Mouse (Mus musculus) G1E (cell line): Measurements from ENCODE around the gene Papss2. TPM values are rescaled to one million over a fixed set of nuclear protein-coding genes. Genes with fewer than 3 reads are reported as not detected.

Experiments
- ATAC-seq: 2 replicates; pipeline ENCODE4 v1.8.0; 2016; ENCODE audit warnings: mild to moderate bottlenecking; ENCODE audit not compliant: insufficient number of reproducible peaks, poor library complexity, low FRiP score, severe bottlenecking; ENCODE audit errors: extremely low read depth
- DNase-seq: peaks from one replicate; pipeline ENCODE4 v3.0.0; 2012; ENCODE audit warnings: low spot score
- H3K27me3 ChIP-seq: 2 replicates; pipeline ENCODE4 v1.6.1; 2012; ENCODE audit warnings: mild to moderate bottlenecking, low read length, inconsistent platforms; ENCODE audit not compliant: insufficient read depth
- H3K36me3 ChIP-seq: replicated peaks from 2 replicates; pipeline ENCODE3; 2012; ENCODE audit warnings: mild to moderate bottlenecking, inconsistent platforms
- H3K4me1 ChIP-seq: 2 replicates; pipeline ENCODE4 v1.6.1; 2012; ENCODE audit warnings: low read depth, low read length, inconsistent platforms, mixed read lengths; ENCODE audit not compliant: insufficient read depth
- H3K4me3 ChIP-seq: 2 replicates; pipeline ENCODE4 v1.5.1; 2012; ENCODE audit warnings: low read depth, mild to moderate bottlenecking, inconsistent platforms, low read length, moderate library complexity, mixed read lengths
- H3K9me3 ChIP-seq: replicated peaks from 2 replicates; pipeline ENCODE4 v1.6.1; 2012; ENCODE audit warnings: inconsistent platforms
- CTCF ChIP-seq: IDR thresholded peaks from 2 replicates; pipeline ENCODE4 v1.5.1; 2012; ENCODE audit warnings: low read depth, low read length, inconsistent platforms, mixed read lengths
- GATA1 ChIP-seq: IDR thresholded peaks from 2 replicates; pipeline ENCODE4 v1.6.1; 2012; ENCODE audit warnings: borderline replicate concordance, low read length, inconsistent platforms, mixed read lengths
- GATA2 ChIP-seq: IDR thresholded peaks from 2 replicates; pipeline ENCODE4 v1.6.1; 2012; ENCODE audit warnings: low read depth, low read length, inconsistent platforms, borderline replicate concordance
- POLR2AphosphoS5 ChIP-seq: IDR thresholded peaks from 2 replicates; pipeline ENCODE4 v1.6.1; 2012; ENCODE audit warnings: low read depth, low read length, inconsistent platforms; ENCODE audit not compliant: insufficient replicate concordance
- TAL1 ChIP-seq: conservative IDR thresholded peaks from 2 replicates; pipeline ENCODE4 v1.6.1; 2012; ENCODE audit warnings: low read depth, low read length, inconsistent platforms, mixed read lengths
- polyA plus RNA-seq: library from polyadenylated mRNA; stranded (reverse); fragments of >175 nt; gene quantifications from 2 replicates; pipeline ENCODE4 v1.2.3, GENCODE M21; 2012
- total RNA-seq, 2 experiments: library from RNA; stranded (forward) in 1 of 2; stranded (reverse) in 1 of 2; fragments of 200-1000 nt in 1 of 2; fragments of >200 nt in 1 of 2; fragmentation: Nextera tagmentation in 1 of 2; gene quantifications; 2 replicates each; pipeline ENCODE4 v1.2.3; 2014 to 2017

The Papss2 gene
- total RNA-seq (2014; fragmentation: Nextera tagmentation): 66.2 and 85.0 TPM in 2 replicates
- total RNA-seq (2017): 139 and 164 TPM in 2 replicates
- polyA plus RNA-seq: 4.3 and 7.0 TPM in 2 replicates

DNA sequence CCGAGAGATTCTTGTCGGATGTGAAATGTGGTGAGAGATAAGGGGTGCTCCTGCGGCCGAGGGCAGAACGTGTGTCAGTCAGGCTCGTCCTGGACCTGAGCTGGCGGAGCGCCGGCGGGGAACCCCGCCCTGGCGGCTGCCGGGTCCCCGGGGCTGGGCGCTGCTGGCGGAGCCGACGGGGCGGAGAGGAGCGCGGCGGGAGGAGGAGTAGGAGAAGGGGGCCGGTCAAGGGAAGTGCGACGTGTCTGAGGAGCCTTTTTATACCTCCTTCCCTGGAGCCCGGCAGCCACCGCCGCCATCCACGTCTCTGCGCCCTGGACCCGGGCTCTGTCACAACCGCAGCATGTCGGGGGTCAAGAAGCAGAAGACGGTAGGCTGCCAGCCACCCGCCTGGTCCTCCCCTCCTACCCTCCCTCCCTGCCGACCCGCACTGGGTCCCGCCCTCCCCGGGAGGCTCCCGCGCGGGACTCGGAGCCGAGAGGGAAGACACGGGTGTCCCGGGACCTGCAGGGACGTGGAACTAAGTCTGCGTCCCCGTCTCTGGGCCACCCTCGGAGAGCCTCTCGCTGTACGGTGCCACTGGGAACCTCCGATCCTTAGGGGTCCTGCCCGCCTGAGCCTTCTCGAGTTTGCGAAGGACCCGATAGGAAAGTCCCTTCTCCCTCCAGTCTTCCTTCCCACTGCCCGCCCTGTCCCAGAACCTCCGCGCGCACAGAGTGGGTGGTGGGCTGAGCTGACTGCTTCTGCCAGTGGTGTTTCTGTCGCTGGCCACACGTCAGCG, at the start of gene Papss2:
TSS of gene Papss2 (plus strand) at position 285 of the 781 bp plus-strand sequence.
- H3K27me3 ChIP-seq: peaks cover 9% of the 10 kb centered on the region; the same call in 1 of the 2 replicates
- H3K36me3 ChIP-seq: peaks cover 17% of the 10 kb centered on the region
- peak; percentile 41 for ATAC-seq
- H3K4me1 ChIP-seq: peaks cover 41% of the 10 kb centered on the region
- peak within 1 kb of the TSS; percentile 77 for H3K4me3 ChIP-seq
- peak; percentile 68 for DNase-seq
- TF ChIP-seq TAL1: no peak
- TF ChIP-seq GATA1: no peak
- TF ChIP-seq GATA2: no peak
- no peak for TF ChIP-seq CTCF
- TF ChIP-seq POLR2AphosphoS5: no peak
- no peaks in the 10 kb centered on the region for H3K9me3 ChIP-seq

DNA sequence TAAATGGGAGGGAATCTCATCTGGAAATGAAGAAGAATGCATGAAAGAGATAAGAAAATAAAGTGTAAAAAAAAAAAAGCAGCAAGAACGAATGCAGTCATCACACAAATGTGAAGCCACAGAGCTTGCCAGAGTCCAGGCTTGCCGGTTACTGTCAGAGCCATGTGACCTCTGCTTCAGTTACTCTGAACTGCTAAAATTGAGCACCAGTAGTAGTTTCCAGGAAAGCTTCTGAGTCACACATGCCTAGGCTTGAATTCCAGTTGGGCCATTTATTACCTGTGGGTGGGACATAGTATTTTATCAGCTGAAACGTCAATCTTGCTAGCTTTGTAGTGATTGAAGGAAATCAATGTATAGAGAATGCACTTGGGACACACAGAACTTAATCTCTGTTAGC, 48.2 kb upstream of the Papss2 start:
- Histone ChIP-seq H3K9me3 (no peaks in the 10 kb centered on the region), H3K4me3 (no peak overlapping the region), H3K36me3 (no peaks in the 10 kb centered on the region), H3K4me1 (peaks cover 5% of the 10 kb centered on the region; the same call in 1 of the 2 replicates), H3K27me3 (peaks cover 30% of the 10 kb centered on the region)
- TF ChIP-seq CTCF: no peak
- TF ChIP-seq GATA2: no peak
- TF ChIP-seq GATA1: no peak
- ATAC-seq: peak; percentile 34
- no peak for DNase-seq

DNA sequence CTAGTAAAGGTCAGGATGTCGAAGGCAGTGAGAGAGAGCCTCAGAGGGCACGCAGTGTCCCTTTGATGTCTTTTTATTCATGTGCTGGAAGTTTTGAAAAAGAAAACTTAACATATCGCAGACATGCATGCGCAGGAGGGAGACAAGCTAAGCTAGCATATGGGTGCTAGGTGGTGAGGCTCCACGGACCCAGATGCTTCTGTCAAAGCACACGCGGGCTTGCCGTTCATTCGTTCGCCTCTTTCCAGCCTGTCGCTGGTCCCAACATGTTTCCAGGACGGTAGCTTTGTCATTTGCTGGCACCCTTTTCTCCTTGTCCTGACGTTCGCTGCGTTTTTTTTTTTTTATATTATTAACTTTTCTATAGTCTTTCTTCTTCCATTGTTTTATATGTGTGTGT, 47.4 kb upstream of the Papss2 start:
- peaks cover 30% of the 10 kb centered on the region for H3K27me3 ChIP-seq
- H3K4me1 ChIP-seq: peaks cover 5% of the 10 kb centered on the region; the same call in 1 of the 2 replicates
- no peaks in the 10 kb centered on the region for H3K36me3 ChIP-seq
- H3K9me3 ChIP-seq: no peaks in the 10 kb centered on the region
- H3K4me3 ChIP-seq: no peak overlapping the region
- DNase-seq (no peak), ATAC-seq (no peak)
- no peak for TF ChIP-seq CTCF

DNA sequence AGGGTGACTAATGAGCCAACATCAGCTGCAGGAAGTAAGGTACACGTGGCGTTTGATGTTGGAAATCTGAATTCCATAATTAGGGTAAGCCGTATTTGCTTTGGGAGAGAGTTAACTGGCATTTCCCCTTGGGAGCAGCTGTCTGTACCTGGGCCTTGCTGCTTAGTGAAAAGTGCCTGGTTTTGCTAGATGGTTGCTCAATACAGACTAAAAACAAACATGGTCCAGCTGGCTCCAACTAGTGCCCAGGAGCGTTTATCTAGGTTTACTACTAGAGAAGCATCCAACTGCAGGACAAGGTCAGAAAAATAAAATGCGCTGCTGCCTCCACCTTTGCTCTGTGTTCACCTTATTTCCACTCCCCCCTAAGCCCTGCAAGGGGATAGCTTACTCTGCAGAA, 45.1 kb upstream of the Papss2 start:
- no peak for TF ChIP-seq CTCF
- TF ChIP-seq GATA1: no peak
- TF ChIP-seq TAL1: no peak
- no peak for TF ChIP-seq POLR2AphosphoS5
- TF ChIP-seq GATA2: no peak
- no peak overlapping the region for H3K4me3 ChIP-seq
- no peaks in the 10 kb centered on the region for H3K36me3 ChIP-seq
- no peak for DNase-seq
- ATAC-seq: no peak
- peaks cover 5% of the 10 kb centered on the region; the same call in 1 of the 2 replicates for H3K4me1 ChIP-seq
- H3K9me3 ChIP-seq: no peaks in the 10 kb centered on the region
- H3K27me3 ChIP-seq: peaks cover 46% of the 10 kb centered on the region

DNA sequence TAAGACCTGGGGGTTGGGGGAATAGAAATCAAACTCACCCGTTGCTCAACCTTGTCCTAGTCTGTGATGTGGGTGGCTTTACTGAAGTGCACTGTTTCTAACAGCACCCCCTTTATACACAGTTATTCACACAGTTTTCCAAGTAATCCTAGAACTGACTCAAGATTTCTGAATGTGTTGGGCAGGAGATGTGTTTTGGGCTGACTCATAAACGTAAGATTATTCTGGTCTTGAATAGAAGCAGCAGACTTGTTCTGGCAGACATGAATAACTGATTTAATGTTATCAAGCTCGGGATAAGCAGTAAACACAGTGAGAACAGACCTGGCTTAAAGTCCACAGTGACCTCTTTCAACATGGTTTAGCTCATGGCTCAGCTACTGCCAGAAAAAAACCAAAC, 44.1 kb upstream of the Papss2 start:
- Histone ChIP-seq H3K36me3 (no peaks in the 10 kb centered on the region), H3K4me3 (no peak overlapping the region), H3K27me3 (peaks cover 47% of the 10 kb centered on the region), H3K9me3 (no peaks in the 10 kb centered on the region), H3K4me1 (peaks cover 5% of the 10 kb centered on the region; the same call in 1 of the 2 replicates)
- no peak for TF ChIP-seq CTCF
- no peak for DNase-seq
- ATAC-seq: no peak

DNA sequence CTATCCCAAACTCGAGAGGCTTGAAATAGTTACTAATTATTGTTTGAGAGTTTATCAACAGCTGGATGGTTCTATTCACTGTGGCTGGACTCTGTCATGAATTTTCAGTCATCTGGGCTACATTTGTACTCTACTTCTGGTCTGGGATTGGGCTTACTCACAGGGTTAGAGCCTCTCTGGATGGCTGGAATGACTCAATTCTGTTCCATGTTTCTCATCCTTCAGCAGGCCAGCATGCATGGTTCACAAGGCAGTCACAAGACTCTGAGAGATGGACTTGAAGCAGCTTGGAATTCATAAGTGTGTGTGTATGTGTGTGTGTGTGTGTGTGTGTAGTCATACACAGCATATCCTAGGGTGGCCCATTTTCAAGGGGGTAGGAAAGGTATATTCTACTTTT, 43.5 kb upstream of the Papss2 start:
- H3K4me3 ChIP-seq: no peak overlapping the region
- ATAC-seq (no peak), DNase-seq (no peak)
- H3K9me3 ChIP-seq: no peaks in the 10 kb centered on the region
- peaks cover 49% of the 10 kb centered on the region for H3K27me3 ChIP-seq
- H3K36me3 ChIP-seq: no peaks in the 10 kb centered on the region
- TF ChIP-seq GATA2 (no peak), CTCF (no peak), TAL1 (no peak), POLR2AphosphoS5 (no peak), GATA1 (no peak)
- peaks cover 5% of the 10 kb centered on the region; the same call in 1 of the 2 replicates for H3K4me1 ChIP-seq

DNA sequence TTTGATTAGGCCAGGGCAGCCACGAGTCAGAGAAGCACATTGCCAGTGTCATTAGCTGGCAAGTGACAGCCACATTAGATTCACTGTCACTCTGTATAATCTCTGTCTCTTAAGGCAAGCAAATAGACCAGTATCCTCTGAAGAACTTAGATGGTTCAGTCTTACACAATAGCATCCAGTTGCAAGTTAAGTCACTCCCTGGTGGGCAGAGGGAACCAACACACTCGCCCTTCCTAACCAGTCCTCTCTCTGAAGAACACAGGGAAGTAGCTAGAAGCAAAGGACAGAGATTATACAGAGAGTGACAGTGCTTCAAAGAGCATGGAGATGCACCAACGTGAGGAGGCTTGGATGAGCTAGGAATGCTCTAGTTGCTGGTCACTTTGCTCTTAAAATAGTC, 42.3 kb upstream of the Papss2 start:
- DNase-seq (no peak), ATAC-seq (no peak)
- Histone ChIP-seq H3K36me3 (no peaks in the 10 kb centered on the region), H3K27me3 (peaks cover 47% of the 10 kb centered on the region), H3K9me3 (no peaks in the 10 kb centered on the region), H3K4me3 (no peak overlapping the region), H3K4me1 (no peaks in the 10 kb centered on the region)
- no peak for TF ChIP-seq CTCF
